Mouse (Mus musculus) layer of hippocampus, postnatal 14 days (tissue): ENCODE data around the gene Chmp5. TPM values are rescaled to one million over a fixed set of nuclear protein-coding genes. Genes with fewer than 3 reads are reported as not detected.

ENCODE experiments used
- DNase-seq, 2 experiments: peaks; one replicate each; pipeline ENCODE4 v3.0.0; 2021 to 2022; ENCODE audit warnings: low spot score in 2 of 2, mixed read lengths in 1 of 2
- total RNA-seq, 2 experiments: library from RNA; stranded (reverse); gene quantifications; 2 replicates each; pipeline ENCODE4 v1.2.3; 2021

Chmp5 gene
- total RNA-seq, 2 experiments from 2014 or later, result 74.8 to 82.1 TPM

GRCm38 (mm10) chr4:40943651-40944050 lies 4.6 kb upstream of the Chmp5 start:
- no peak for DNase-seq

- DNase-seq, result no peak
Measured at GRCm38 (mm10) chr4:40946516-40947121, 1.6 kb upstream of the Chmp5 start.

DNA sequence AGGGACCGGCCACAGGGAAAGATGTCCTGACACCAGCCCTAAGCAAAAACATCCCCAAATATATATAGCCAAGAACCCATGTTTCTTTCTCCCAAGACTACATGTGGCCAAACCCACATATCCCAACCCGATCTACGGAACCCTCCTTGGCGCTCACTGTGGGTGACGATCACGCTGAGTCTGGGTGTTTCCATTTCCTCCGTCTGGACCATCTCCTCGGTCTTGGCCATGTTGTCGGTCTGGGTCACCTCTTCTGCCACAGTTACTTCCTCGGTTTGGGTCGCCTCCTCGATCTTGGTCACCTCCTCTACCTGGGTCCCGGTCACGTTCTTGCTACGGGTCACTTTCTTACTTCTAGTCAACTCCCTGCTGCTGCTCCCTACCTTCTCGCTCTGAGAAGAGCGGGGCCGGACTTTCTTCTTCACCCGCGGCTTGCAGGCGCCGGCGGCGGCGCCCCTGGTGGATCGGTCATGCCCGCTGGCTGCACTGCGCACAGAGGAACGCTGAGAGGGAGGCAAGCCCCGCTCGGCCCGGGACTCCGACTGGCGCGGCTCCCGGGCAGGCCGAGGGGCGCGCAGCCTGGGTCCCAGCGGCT lies 545 bp upstream of the Chmp5 start:
- DNase-seq, result no peak

- no peak for DNase-seq
Measured at GRCm38 (mm10) chr4:40953521-40953920, 5.3 kb downstream of the Chmp5 start.

GRCm38 (mm10) chr4:40955942-40956341 lies 7.7 kb downstream of the Chmp5 start:
- DNase-seq, result no peak

- DNase-seq, result peak in 1 of 2 experiments; percentile 37
Measured at GRCm38 (mm10) chr4:40963536-40963935, 15.3 kb downstream of the Chmp5 start.

DNA sequence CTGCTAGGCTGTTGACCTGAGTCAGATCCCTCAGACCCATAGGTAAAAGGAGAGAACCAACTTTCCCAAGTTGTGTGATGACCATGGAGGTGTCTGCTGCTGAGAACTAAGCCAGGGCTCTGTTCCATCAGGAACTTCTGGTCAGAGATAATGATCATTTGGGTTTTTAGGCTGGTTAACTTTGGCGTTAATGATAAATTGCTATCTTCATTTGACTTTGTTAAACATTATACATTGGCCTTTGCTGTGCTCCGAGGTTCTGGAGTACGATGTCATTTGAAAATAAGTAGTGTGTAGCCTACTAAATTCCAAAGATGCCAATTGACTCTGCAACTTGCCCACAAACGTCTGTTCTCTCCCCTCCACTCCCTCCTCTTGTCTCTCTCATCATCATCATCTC lies 21.0 kb downstream of the Chmp5 start:
- no peak for DNase-seq

GRCm38 (mm10) chr4:40969781-40970591 lies 21.8 kb downstream of the Chmp5 start:
- DNase-seq, result no peak

DNA sequence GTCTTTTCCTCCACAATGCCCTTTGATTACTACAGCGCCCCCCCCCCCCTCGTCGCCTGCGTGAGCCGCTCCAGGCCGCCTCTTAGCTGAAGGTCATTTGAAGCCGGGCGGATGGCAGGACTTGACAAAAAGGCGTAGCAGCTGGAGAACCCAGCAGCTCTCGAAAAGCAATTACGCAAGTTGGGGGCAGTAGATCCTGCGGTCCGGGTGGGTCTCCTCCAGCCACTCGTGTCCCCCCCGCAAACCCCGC lies 22.3 kb downstream of the Chmp5 start:
- no peak for DNase-seq

DNA sequence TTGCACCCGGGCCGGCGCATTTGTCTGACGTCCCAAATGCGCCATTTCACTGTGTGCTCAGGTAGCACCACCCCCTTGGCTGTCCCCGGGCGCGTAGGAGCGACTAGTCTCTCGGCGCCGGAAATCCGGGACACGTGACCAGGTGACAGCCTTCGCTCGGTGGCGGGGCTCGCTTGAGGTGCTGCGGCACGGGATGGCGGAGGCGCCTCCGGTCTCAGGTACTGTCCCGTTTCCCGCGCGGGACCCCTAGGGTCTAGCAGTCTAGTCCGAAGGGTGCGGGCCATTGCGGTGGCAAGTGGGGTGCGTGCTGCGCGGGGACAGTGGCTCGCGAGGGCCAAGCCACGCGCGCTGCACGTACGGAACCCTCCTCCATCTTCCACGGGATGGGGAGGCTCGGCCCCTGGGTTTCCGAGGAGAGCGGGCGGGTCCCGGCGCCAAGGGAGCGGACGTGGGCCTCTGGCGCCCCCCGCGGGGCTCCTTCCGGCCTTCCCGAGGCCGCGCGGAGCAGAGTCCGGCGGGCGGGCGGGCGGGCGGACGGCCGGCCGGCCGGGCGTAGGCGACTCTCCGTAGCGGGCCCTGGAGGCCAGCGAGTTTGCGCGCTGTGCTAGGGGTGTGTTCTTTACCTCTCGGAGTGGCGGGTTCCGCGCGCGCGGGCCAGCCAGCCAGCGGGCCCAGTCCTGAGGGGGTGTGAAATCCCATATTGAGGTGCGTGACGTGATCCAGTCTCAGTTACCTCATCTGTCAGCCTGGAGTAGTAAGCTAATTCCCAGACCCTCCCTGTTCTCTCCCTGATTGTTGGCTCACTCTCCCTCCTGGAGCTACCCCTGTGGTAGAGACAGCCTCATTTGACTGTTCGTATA lies 22.9 kb downstream of the Chmp5 start, which contains the start of gene Nfx1:
Gene Nfx1 (plus strand): TSS at position 65 of the 860 bp plus-strand sequence.
- peak; percentile 94 to 96 for DNase-seq

DNA sequence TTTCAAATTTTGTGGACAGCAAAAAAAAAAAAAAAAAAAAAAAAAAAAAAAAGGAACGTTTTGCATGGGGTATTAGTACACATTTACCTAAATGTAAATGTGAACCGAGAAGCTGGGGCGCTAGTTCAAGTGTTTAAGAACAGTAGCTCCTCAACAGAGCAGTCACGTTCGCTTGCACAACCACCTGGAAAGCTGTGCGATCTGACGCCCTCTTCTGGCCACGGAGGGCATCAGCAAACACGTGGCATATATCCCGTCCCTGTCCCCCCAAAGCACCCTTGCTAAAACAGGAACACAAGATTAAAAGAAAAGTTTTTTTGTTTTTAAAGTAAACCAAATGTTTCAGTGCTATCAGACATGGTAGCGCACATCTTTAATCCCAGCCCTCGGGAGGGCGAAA lies 23.5 kb downstream of the Chmp5 start:
- DNase-seq, result peak in 1 of 2 experiments; percentile 40

DNA sequence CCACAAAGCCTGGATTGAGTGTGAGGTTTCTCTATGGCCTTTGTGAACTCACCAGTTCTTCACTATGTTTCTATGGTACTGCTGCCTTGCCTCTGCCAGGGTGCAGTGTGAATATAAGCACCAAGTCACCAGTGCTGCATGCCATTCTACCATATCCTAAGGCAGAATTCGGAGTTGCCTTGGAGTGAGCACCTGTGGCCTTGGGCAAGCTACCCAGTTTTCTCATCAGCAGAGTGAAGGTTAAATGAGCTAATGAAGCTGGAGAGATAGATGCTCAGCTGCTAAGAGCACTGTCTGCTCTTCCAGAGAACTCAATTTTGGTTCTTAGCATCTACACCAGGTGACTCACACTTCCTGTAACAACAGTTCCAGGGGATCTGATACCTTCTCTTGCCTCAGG lies 25.8 kb downstream of the Chmp5 start:
- no peak for DNase-seq

GRCm38 (mm10) chr4:40975678-40976077 lies 27.5 kb downstream of the Chmp5 start:
- no peak for DNase-seq

GRCm38 (mm10) chr4:40976651-40977050 lies 28.4 kb downstream of the Chmp5 start:
- DNase-seq, result no peak

DNA sequence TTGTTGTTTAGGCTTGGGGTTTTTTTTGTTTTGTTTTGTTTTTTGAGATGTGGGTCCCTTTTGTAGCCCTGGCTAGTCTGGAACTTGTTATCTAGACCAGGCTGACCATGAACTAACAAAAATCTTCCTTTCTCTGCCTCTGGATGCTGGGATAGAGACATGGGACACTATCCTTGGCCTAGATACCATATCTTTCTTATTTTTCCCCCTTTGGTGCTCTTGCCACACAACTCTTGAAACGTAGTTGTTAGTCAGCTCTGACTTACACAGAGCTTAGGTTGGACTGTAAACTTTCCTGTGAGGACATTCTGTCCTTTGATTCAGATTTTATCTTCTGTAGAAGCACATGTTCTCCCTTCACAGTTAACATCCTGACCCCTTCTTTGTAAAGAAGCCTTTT lies 31.2 kb downstream of the Chmp5 start:
- DNase-seq, result no peak

GRCm38 (mm10) chr4:40982486-40982885 lies 34.3 kb downstream of the Chmp5 start:
- no peak for DNase-seq

- no peak for DNase-seq
Measured at GRCm38 (mm10) chr4:40983686-40984085, 35.5 kb downstream of the Chmp5 start.

- DNase-seq, result no peak
Measured at GRCm38 (mm10) chr4:40989633-40990032, 41.4 kb downstream of the Chmp5 start.

DNA sequence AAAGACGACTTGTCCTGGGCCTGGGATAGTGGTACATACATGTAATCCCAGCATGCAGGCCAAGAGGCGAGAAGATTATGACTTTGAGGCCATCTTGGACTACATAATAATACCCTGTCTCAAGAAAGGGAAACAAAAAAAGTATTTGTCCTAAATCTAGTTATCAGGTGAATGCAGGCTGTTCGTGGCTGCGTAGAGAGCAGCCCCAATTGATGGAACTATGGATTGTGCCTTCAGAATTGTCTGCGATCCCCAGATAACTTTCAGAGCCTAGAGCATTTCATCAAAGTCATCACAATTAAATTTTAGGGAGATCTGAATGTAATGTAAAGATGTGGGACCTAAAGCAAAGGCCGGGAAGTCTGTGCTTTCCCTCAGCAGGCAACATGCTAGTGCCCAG lies 48.1 kb downstream of the Chmp5 start:
- DNase-seq, result no peak

- no peak for DNase-seq
Measured at GRCm38 (mm10) chr4:40997916-40998315, 49.7 kb downstream of the Chmp5 start.

- DNase-seq, result no peak
Measured at GRCm38 (mm10) chr4:41000271-41000670, 52.1 kb downstream of the Chmp5 start.
